Mouse (Mus musculus) CH12.LX (cell line): Measurements from ENCODE around the gene 6430548M08Rik. TPM values are rescaled to one million over a fixed set of nuclear protein-coding genes. Genes with fewer than 3 reads are reported as not detected.

Source experiments
- DNase-seq: peaks from one replicate; pipeline ENCODE4 v3.0.0-alpha.2; 2013; ENCODE audit errors: extremely low read depth
- H3K27ac ChIP-seq: 2 replicates; pipeline ENCODE4 v1.5.1; 2012; ENCODE audit warnings: low read depth, mild to moderate bottlenecking, control low read depth, moderate library complexity; ENCODE audit not compliant: insufficient read depth
- H3K27me3 ChIP-seq: replicated peaks from 2 replicates; pipeline ENCODE3; 2012; ENCODE audit warnings: inconsistent platforms
- H3K36me3 ChIP-seq, 2 experiments: replicated peaks in 1 of 2; 2 replicates each; pipeline versions ENCODE3 to v1.6.1; 2012; ENCODE audit warnings: inconsistent platforms in 1 of 2, low read length in 1 of 2, mild to moderate bottlenecking in 1 of 2, mixed read lengths in 1 of 2, moderate library complexity in 1 of 2; ENCODE audit not compliant: control insufficient read depth in 1 of 2, insufficient read depth in 1 of 2
- H3K4me1 ChIP-seq, 2 experiments: 2 replicates each; pipeline ENCODE4 v1.6.1; 2012; ENCODE audit warnings: inconsistent platforms in 1 of 2, moderate library complexity in 1 of 2; ENCODE audit not compliant: insufficient read depth in 2 of 2, control insufficient read depth in 1 of 2
- H3K4me2 ChIP-seq: 2 replicates; pipeline ENCODE4 v1.6.1; 2012; ENCODE audit warnings: low read depth, mild to moderate bottlenecking, control low read depth; ENCODE audit not compliant: poor library complexity, insufficient read depth, severe bottlenecking
- H3K4me3 ChIP-seq, 3 experiments: fragments of 150-350 bp in 1 of 3; sonication (generic) in 1 of 3; replicated peaks in 1 of 3; 2 replicates each; pipeline versions ENCODE3 to v1.5.1; 2011 to 2012; ENCODE audit warnings: low read depth in 2 of 3, low read length in 2 of 3, mild to moderate bottlenecking in 2 of 3, moderate library complexity in 2 of 3, control low read depth in 1 of 3, improper control_type of control experiment in 1 of 3, inconsistent platforms in 1 of 3, mixed read lengths in 1 of 3; ENCODE audit not compliant: poor library complexity in 1 of 3
- H3K79me2 ChIP-seq: replicated peaks from 2 replicates; pipeline ENCODE4 v1.6.1; 2012; ENCODE audit warnings: mild to moderate bottlenecking, moderate library complexity; ENCODE audit not compliant: control insufficient read depth, poor library complexity, insufficient read depth, severe bottlenecking; ENCODE audit errors: extremely low read depth
- H3K9ac ChIP-seq: 2 replicates; pipeline ENCODE4 v1.6.1; 2012; ENCODE audit warnings: low read depth, mild to moderate bottlenecking, control low read depth, moderate library complexity; ENCODE audit not compliant: insufficient read depth
- H3K9me3 ChIP-seq: replicated peaks from 2 replicates; pipeline ENCODE3; 2012; ENCODE audit warnings: low read length, inconsistent platforms, mixed read lengths
- CHD1 ChIP-seq: IDR thresholded peaks from 2 replicates; pipeline ENCODE4 v1.6.1; 2012; ENCODE audit warnings: low read depth, low read length, improper control_type of control experiment, inconsistent platforms
- CHD2 ChIP-seq: IDR thresholded peaks from 2 replicates; pipeline ENCODE4 v1.6.1; 2011; ENCODE audit warnings: low read length, improper control_type of control experiment
- CTCF ChIP-seq, 2 experiments: IDR thresholded peaks in 1 of 2; conservative IDR thresholded peaks in 1 of 2; 2 replicates each; pipeline ENCODE4 v1.5.1; 2011 to 2012; ENCODE audit warnings: low read depth in 2 of 2, low read length in 2 of 2, improper control_type of control experiment in 1 of 2, inconsistent platforms in 1 of 2, mild to moderate bottlenecking in 1 of 2, moderate library complexity in 1 of 2
- E2F4 ChIP-seq: IDR thresholded peaks from 2 replicates; pipeline ENCODE4 v1.6.1; 2011; ENCODE audit warnings: low read depth, low read length, improper control_type of control experiment; ENCODE audit not compliant: insufficient replicate concordance
- EP300 ChIP-seq: IDR thresholded peaks from 2 replicates; pipeline ENCODE4 v1.6.1; 2011; ENCODE audit warnings: low read length, improper control_type of control experiment
- GABPA ChIP-seq: IDR thresholded peaks from 2 replicates; pipeline ENCODE4 v1.6.1; 2012; ENCODE audit warnings: low read depth, low read length, improper control_type of control experiment, inconsistent platforms; ENCODE audit not compliant: insufficient replicate concordance
- JUND ChIP-seq: conservative IDR thresholded peaks from 2 replicates; pipeline ENCODE4 v1.6.1; 2011; ENCODE audit warnings: low read depth, low read length, improper control_type of control experiment
- KAT2A ChIP-seq: IDR thresholded peaks from 2 replicates; pipeline ENCODE4 v1.6.1; 2012; ENCODE audit warnings: low read length, improper control_type of control experiment, inconsistent platforms; ENCODE audit not compliant: insufficient replicate concordance
- MAFK ChIP-seq: IDR thresholded peaks from 2 replicates; pipeline ENCODE4 v1.6.1; 2011; ENCODE audit warnings: low read length, improper control_type of control experiment; ENCODE audit not compliant: insufficient replicate concordance
- MAZ ChIP-seq: IDR thresholded peaks from 2 replicates; pipeline ENCODE4 v1.6.1; 2012; ENCODE audit warnings: low read depth, mild to moderate bottlenecking, inconsistent platforms, low read length, improper control_type of control experiment, moderate library complexity
- MEF2A ChIP-seq: IDR thresholded peaks from 2 replicates; pipeline ENCODE4 v1.6.1; 2014; ENCODE audit warnings: low read depth, mild to moderate bottlenecking, inconsistent platforms, low read length, improper control_type of control experiment, borderline replicate concordance
- PAX5 ChIP-seq: IDR thresholded peaks from 2 replicates; pipeline ENCODE4 v1.6.1; 2012; ENCODE audit warnings: low read length, inconsistent platforms, mixed read lengths
- RAD21 ChIP-seq: IDR thresholded peaks from 2 replicates; pipeline ENCODE4 v1.6.1; 2011; ENCODE audit warnings: low read depth, mild to moderate bottlenecking, low read length, improper control_type of control experiment, moderate library complexity
- RCOR1 ChIP-seq: conservative IDR thresholded peaks from 2 replicates; pipeline ENCODE4 v1.6.1; 2012; ENCODE audit warnings: low read depth, mild to moderate bottlenecking, inconsistent platforms, low read length, improper control_type of control experiment
- SIN3A ChIP-seq: IDR thresholded peaks from 2 replicates; pipeline ENCODE4 v1.6.1; 2012; ENCODE audit warnings: low read length, improper control_type of control experiment, inconsistent platforms
- SMC3 ChIP-seq: IDR thresholded peaks from 2 replicates; pipeline ENCODE4 v1.6.1; 2011; ENCODE audit warnings: low read depth, low read length, improper control_type of control experiment
- TBP ChIP-seq: conservative IDR thresholded peaks from 2 replicates; pipeline ENCODE4 v1.6.1; 2011; ENCODE audit warnings: low read depth, low read length, improper control_type of control experiment
- TCF12 ChIP-seq: IDR thresholded peaks from 2 replicates; pipeline ENCODE4 v1.6.1; 2014; ENCODE audit warnings: low read depth, mild to moderate bottlenecking, inconsistent platforms, low read length, improper control_type of control experiment
- UBTF ChIP-seq: IDR thresholded peaks from 2 replicates; pipeline ENCODE4 v1.6.1; 2012; ENCODE audit warnings: low read depth, mild to moderate bottlenecking, inconsistent platforms, low read length, improper control_type of control experiment, moderate library complexity
- ZC3H11A ChIP-seq: IDR thresholded peaks from 2 replicates; pipeline ENCODE4 v1.6.1; 2012; ENCODE audit warnings: low read depth, mild to moderate bottlenecking, inconsistent platforms, low read length, improper control_type of control experiment
- ZMIZ1 ChIP-seq: IDR thresholded peaks from 2 replicates; pipeline ENCODE4 v1.6.1; 2012; ENCODE audit warnings: low read depth, mild to moderate bottlenecking, inconsistent platforms, low read length, improper control_type of control experiment
- dilution Hi-C: fragments of 300-500 bp; cut with MboI; formaldehyde crosslinking; loops from 2 replicates; pipeline ENCODE4 v1.14.3; 2020; ENCODE audit warnings: low sequenced_read_pairs; ENCODE audit not compliant: extremely low pct_unique_long_range_greater_than_20kb, extremely low pct_ligation_motif_present
- in situ Hi-C: fragments of 300-500 bp; cut with MboI; formaldehyde crosslinking; loops from 3 replicates; pipeline ENCODE4 v1.14.3; 2019; ENCODE audit warnings: low sequenced_read_pairs, low pct_ligation_motif_present, low pct_unique_long_range_greater_than_20kb, mixed read lengths
- polyA plus RNA-seq: library from polyadenylated mRNA; unstranded; fragments of >175 nt; gene quantifications from 2 replicates; pipeline ENCODE4 v1.2.1, GENCODE M21; 2012; ENCODE audit warnings: low read depth; ENCODE audit not compliant: insufficient read length
- total RNA-seq, 2 experiments: library from RNA; depleted of rRNA; stranded (reverse); fragments of 300-350 nt in 1 of 2; fragments of >200 nt in 1 of 2; gene quantifications; 2 replicates each; pipeline ENCODE4 v1.2.3; 2012 to 2014

6430548M08Rik gene
- total and polyA plus RNA-seq, 3 experiments = 0.13 TPM; not detected in 2

GRCm38 (mm10) chr8:120179027-120179431 lies 65.1 kb downstream of the 6430548M08Rik start:
- no peaks in the 10 kb centered on the region for H3K79me2 ChIP-seq
- in situ Hi-C loops = no loop called here
- DNase-seq = peak; percentile 84
- peaks cover 12 to 48% of the 10 kb centered on the region in 2 experiments for H3K4me1 ChIP-seq
- peaks cover 42% of the 10 kb centered on the region for H3K27me3 ChIP-seq
- TF ChIP-seq SMC3 (peak; percentile 80), RAD21 (peak; percentile 86), CTCF (conservative IDR thresholded peaks at IDR 0.05 in 1 of 2, IDR thresholded peaks at IDR 0.05 in 1 of 2; ENCODE audit: low read depth in 2 of 2, low read length in 2 of 2) (peak; percentile 84 to 97), TCF12 (0 out of 2 replicates have a peak, but pooled peaks have one; percentile 22), SIN3A (no peak), E2F4 (0 out of 2 replicates have a peak, but pooled peaks have one; percentile 63), JUND (0 out of 2 replicates have a peak, but pooled peaks have one; percentile 9), MAZ (peak; percentile 48; the same call in 1 of the 2 replicates), ZC3H11A (peak; percentile 49; the same call in 1 of the 2 replicates), ZMIZ1 (no peak)
- TF ChIP-seq, all 38 proteins: peak for 8
- dilution Hi-C loops = no loop called here
- no peaks in the 10 kb centered on the region for H3K9me3 ChIP-seq
- H3K4me3 ChIP-seq = no peak overlapping the region
- peak overlapping the region; percentile 89 for H3K4me2 ChIP-seq
- no peak overlapping the region for H3K27ac ChIP-seq
- no peak overlapping the region for H3K9ac ChIP-seq
- no peaks in the 10 kb centered on the region for H3K36me3 ChIP-seq

- in situ Hi-C loops = loop anchor here (5.0 to 10.0 kb wide), 3 partner anchors 97 to 434 kb away; no protein-coding TSS in a partner anchor
- Histone ChIP-seq H3K4me1 (peaks cover 12 to 37% of the 10 kb centered on the region in 2 experiments), H3K36me3 (no peaks in the 10 kb centered on the region), H3K4me2 (no peak overlapping the region), H3K79me2 (no peaks in the 10 kb centered on the region), H3K27me3 (peaks cover 32% of the 10 kb centered on the region), H3K9me3 (no peaks in the 10 kb centered on the region), H3K27ac (no peak overlapping the region), H3K9ac (no peak overlapping the region), H3K4me3 (no peak overlapping the region)
- no peak for DNase-seq
- TF ChIP-seq JUND (no peak), SMC3 (no peak), CTCF (conservative IDR thresholded peaks at IDR 0.05 in 1 of 2, IDR thresholded peaks at IDR 0.05 in 1 of 2; ENCODE audit: low read depth in 2 of 2, low read length in 2 of 2) (no peak), ZC3H11A (no peak), UBTF (no peak), GABPA (no peak), E2F4 (no peak), CHD2 (no peak), PAX5 (no peak), CHD1 (no peak), MAFK (no peak), TBP (no peak), KAT2A (no peak), EP300 (no peak), MEF2A (no peak), TCF12 (no peak), RCOR1 (no peak), RAD21 (no peak), MAZ (no peak)
- dilution Hi-C loops = no loop called here
These were observed 66.6 kb downstream of the 6430548M08Rik start for GRCm38 (mm10) chr8:120180445-120180970.
